Mouse (Mus musculus) embryonic facial prominence, embryonic 10.5 days (tissue): ENCODE results near the gene Klf12. TPM values are rescaled to one million over a fixed set of nuclear protein-coding genes. Genes with fewer than 3 reads are reported as not detected.

Experiments used
- DNase-seq: peaks from one replicate; pipeline ENCODE4 v3.0.0-alpha.2; 2017; ENCODE audit warnings: low spot score
- H3K27ac ChIP-seq: fragments of 300-500 bp; sonication (generic); replicated peaks from 2 replicates; pipeline ENCODE4 v1.5.1; 2016; ENCODE audit warnings: mild to moderate bottlenecking
- H3K27me3 ChIP-seq: fragments of 300-500 bp; sonication (generic); replicated peaks from 2 replicates; pipeline ENCODE4 v1.6.1; 2016; ENCODE audit warnings: low read depth, mild to moderate bottlenecking; ENCODE audit not compliant: poor library complexity, severe bottlenecking
- H3K36me3 ChIP-seq: fragments of 300-500 bp; sonication (generic); replicated peaks from 2 replicates; pipeline ENCODE4 v1.6.1; 2016; ENCODE audit warnings: mild to moderate bottlenecking, moderate library complexity
- H3K4me1 ChIP-seq: fragments of 300-500 bp; sonication (generic); 2 replicates; pipeline ENCODE4 v1.6.1; 2016
- H3K4me3 ChIP-seq: fragments of 300-500 bp; sonication (generic); 2 replicates; pipeline ENCODE4 v1.5.1; 2016; ENCODE audit warnings: mild to moderate bottlenecking, moderate library complexity
- H3K9me3 ChIP-seq: fragments of 300-500 bp; sonication (generic); 2 replicates; pipeline ENCODE4 v1.6.1; 2016; ENCODE audit warnings: mild to moderate bottlenecking
- WGBS: fragments of 180-500 bp; shearing (Covaris S2); methylation state at CpG from one replicate; pipeline ENCODE4 v1.1.7; 2016; 5-methylcytosine and 5-hydroxymethylcytosine counted together
- polyA plus RNA-seq: library from polyadenylated mRNA; unstranded; fragments of >200 nt; fragmentation: Nextera tagmentation; extraction: Ambion mirVana; gene quantifications from 2 replicates; pipeline ENCODE4 v1.2.1, GENCODE M21; 2016

Klf12 gene
- polyA plus RNA-seq, 1 experiment from 2014 or later: 20.3 TPM

GRCm38 (mm10) chr14:99967920-99968319, 316.6 kb downstream of the Klf12 start:
- DNase-seq: no peak
- Histone ChIP-seq H3K4me3 (no peak overlapping the region), H3K27ac (no peak overlapping the region), H3K4me1 (no peaks in the 10 kb centered on the region), H3K36me3 (no peaks in the 10 kb centered on the region), H3K9me3 (no peaks in the 10 kb centered on the region), H3K27me3 (no peaks in the 10 kb centered on the region)
- WGBS: 84% methylated on average over 4 of the region's 4 CpGs

- DNase-seq: no peak
- H3K4me3 ChIP-seq: no peak overlapping the region
- 86% methylated on average over 10 of the region's 10 CpGs for WGBS
- no peak overlapping the region for H3K27ac ChIP-seq
- H3K9me3 ChIP-seq: no peaks in the 10 kb centered on the region
- H3K36me3 ChIP-seq: no peaks in the 10 kb centered on the region
- no peaks in the 10 kb centered on the region for H3K27me3 ChIP-seq
- no peaks in the 10 kb centered on the region for H3K4me1 ChIP-seq
Measured at GRCm38 (mm10) chr14:99960500-99961229, 323.8 kb downstream of the Klf12 start.

DNA sequence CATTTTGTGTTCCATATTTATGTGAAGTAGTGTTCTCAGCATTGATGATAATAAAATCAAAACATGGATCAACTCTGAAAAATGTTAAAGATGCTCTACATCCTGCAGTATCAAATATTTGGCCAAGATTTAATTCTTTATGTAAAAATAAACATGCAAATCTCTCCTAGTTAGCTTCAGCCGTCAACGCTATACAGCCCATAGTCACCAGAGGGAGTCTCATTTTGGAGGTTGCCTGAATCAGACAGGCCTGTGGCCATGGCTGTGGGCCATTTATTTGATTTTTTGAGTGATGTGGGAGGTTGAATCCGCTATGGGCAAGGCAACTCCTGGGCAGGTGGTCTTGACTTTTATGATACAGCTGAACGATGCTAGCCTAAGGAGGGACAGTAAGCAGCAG, 329.3 kb downstream of the Klf12 start:
- Histone ChIP-seq H3K4me1 (no peaks in the 10 kb centered on the region), H3K27me3 (no peaks in the 10 kb centered on the region), H3K9me3 (no peaks in the 10 kb centered on the region), H3K36me3 (no peaks in the 10 kb centered on the region), H3K4me3 (no peak overlapping the region), H3K27ac (no peak overlapping the region)
- 90% methylated on average over 4 of the region's 4 CpGs for WGBS
- no peak for DNase-seq

- Histone ChIP-seq H3K4me1 (peaks cover 30% of the 10 kb centered on the region), H3K27ac (no peak overlapping the region), H3K27me3 (no peaks in the 10 kb centered on the region), H3K4me3 (no peak overlapping the region), H3K36me3 (peaks cover 13% of the 10 kb centered on the region), H3K9me3 (no peaks in the 10 kb centered on the region)
- WGBS: 75% methylated on average over 17 of the region's 17 CpGs
- DNase-seq: no peak
Measured at GRCm38 (mm10) chr14:99944221-99945108, 340.0 kb downstream of the Klf12 start.

- Histone ChIP-seq H3K4me3 (no peak overlapping the region), H3K36me3 (peaks cover 10% of the 10 kb centered on the region), H3K9me3 (no peaks in the 10 kb centered on the region), H3K27me3 (no peaks in the 10 kb centered on the region), H3K4me1 (peaks cover 30% of the 10 kb centered on the region), H3K27ac (peak overlapping the region; percentile 59; the same call in 1 of the 2 replicates)
- WGBS: 48% methylated on average over 8 of the region's 8 CpGs
- DNase-seq: peak; percentile 71
Measured at GRCm38 (mm10) chr14:99943156-99943555, 341.3 kb downstream of the Klf12 start.

DNA sequence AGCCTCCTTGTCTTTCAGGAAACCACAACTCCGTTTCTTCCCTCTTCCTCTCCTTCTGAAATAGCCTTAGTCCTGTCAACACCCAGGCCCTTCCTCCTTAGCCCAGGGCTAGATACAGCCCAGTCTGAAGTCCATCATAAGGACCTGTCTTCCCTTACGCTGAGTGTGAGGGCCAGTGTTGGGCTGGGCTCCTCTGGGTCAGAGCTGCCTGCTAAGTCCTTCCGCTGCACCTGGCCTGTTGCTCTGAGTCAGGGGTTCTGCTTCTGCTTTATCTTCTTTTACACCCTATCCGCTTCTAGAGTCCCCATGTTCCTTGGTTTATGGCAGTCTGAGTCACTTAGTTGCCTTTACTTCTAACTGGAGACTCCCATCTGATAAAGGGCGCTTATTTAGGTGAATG, 351.0 kb downstream of the Klf12 start:
- Histone ChIP-seq H3K27ac (no peak overlapping the region), H3K4me3 (no peak overlapping the region)

GRCm38 (mm10) chr14:99931879-99932278, 352.6 kb downstream of the Klf12 start:
- Histone ChIP-seq H3K27me3 (no peaks in the 10 kb centered on the region), H3K36me3 (no peaks in the 10 kb centered on the region), H3K9me3 (no peaks in the 10 kb centered on the region), H3K4me3 (no peak overlapping the region), H3K27ac (peak overlapping the region; percentile 66; the same call in 1 of the 2 replicates), H3K4me1 (peaks cover 10% of the 10 kb centered on the region; the same call in 1 of the 2 replicates)
- peak; percentile 78 for DNase-seq
- WGBS: 8% methylated on average over 4 of the region's 4 CpGs

More for the DNA sequence above, 351.0 kb downstream of the Klf12 start:
- 79% methylated on average over 5 of the region's 5 CpGs for WGBS
- Histone ChIP-seq H3K36me3 (no peaks in the 10 kb centered on the region), H3K9me3 (no peaks in the 10 kb centered on the region), H3K4me1 (peaks cover 10% of the 10 kb centered on the region; the same call in 1 of the 2 replicates), H3K27me3 (no peaks in the 10 kb centered on the region)
- DNase-seq: no peak

DNA sequence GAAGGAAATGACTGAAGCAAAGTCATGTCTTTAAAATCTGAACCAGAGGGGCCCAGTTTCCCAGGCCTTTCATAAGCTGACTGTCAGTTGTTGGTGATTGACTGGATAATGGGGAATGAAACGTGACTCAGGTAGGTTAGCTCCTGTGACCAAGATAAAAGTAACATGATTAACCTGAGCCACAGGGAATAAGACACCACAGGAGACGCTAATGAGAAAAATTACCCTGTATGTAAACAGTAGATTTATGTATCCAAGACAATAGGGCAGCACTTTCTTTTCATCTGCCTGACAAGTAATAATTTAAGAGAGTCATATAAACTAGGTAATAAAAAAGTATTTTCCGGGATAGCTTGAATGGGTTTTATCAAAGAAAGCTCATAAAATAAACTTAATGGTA, 372.6 kb downstream of the Klf12 start:
- Histone ChIP-seq H3K27ac (no peak overlapping the region), H3K4me1 (0 out of 2 replicates have a peak, but pooled peaks cover 3% of the 10 kb centered on the region), H3K36me3 (no peaks in the 10 kb centered on the region), H3K4me3 (no peak overlapping the region), H3K9me3 (no peaks in the 10 kb centered on the region), H3K27me3 (no peaks in the 10 kb centered on the region)
- DNase-seq: no peak
- 71% methylated on average over 3 of the region's 3 CpGs for WGBS

DNA sequence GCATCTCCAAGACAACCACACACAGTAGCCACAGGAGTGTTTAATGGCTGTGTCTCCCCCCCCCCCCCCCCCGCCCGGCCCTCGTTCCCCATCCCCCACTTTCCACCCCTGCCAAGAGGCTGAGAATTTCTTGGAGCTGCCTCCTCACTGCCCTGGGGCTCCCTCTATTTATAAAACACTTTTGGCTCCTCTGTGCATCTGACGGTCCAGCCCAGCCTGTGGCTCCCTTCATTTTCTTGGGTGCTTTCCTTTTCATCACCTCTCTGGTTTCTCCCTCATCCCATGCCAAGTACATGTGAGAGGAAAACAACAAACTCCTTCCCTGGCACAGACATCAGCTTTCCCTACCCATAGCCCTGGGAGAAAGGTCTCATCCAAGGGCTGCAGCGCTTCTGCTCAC, 373.6 kb downstream of the Klf12 start:
- H3K4me1 ChIP-seq: 0 out of 2 replicates have a peak, but pooled peaks cover 3% of the 10 kb centered on the region
- 77% methylated on average over 4 of the region's 5 CpGs for WGBS
- no peak for DNase-seq
- no peaks in the 10 kb centered on the region for H3K36me3 ChIP-seq
- no peaks in the 10 kb centered on the region for H3K9me3 ChIP-seq
- no peak overlapping the region for H3K27ac ChIP-seq
- H3K27me3 ChIP-seq: no peaks in the 10 kb centered on the region
- H3K4me3 ChIP-seq: no peak overlapping the region

DNA sequence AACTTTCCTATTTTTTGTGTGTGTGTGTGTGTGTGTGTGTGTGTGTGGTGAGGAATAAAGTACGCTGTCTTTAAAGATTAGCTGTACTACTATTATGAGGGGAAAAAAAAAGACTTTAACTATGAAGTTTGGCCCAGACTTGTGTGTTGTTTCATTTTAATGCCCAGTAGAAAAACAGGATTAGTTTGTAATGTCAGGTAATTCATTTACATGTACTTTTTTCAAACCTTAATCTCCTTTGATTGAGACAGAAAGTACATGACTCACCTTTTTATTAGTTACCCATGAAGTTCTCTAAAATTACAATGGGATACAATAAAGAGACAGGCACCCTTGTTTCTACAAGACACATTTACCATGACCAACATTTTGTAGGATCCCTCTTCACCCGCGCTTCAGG, 383.6 kb downstream of the Klf12 start:
- no peaks in the 10 kb centered on the region for H3K9me3 ChIP-seq
- no peak overlapping the region for H3K27ac ChIP-seq
- no peaks in the 10 kb centered on the region for H3K27me3 ChIP-seq
- H3K4me1 ChIP-seq: no peaks in the 10 kb centered on the region
- DNase-seq: no peak
- no peak overlapping the region for H3K4me3 ChIP-seq
- WGBS: 95% methylated on average over 3 of the region's 3 CpGs
- H3K36me3 ChIP-seq: no peaks in the 10 kb centered on the region; the same call in 1 of the 2 replicates

DNA sequence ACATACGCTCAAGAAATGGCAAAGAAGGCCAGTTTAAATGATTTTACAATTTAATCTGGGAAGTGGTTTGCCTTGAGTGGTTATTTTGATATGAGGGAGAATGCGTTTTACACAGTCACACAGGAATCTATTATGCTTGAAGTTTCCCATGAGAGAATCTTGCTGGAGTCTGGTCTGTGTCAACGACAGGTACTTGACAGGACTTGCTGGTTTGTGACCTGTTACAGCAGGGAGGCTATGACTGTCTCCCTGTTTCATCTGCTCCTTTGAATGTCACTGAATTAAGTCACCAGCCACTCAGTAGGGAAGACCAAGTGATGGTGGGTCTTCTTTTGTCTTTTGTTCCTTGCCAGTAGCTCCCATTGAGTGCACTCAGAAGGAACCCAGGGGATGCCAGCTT, 385.6 kb downstream of the Klf12 start:
- DNase-seq: no peak
- no peak overlapping the region for H3K27ac ChIP-seq
- H3K9me3 ChIP-seq: no peaks in the 10 kb centered on the region
- no peaks in the 10 kb centered on the region; the same call in 1 of the 2 replicates for H3K36me3 ChIP-seq
- WGBS: 83% methylated on average over 3 of the region's 3 CpGs
- no peaks in the 10 kb centered on the region for H3K4me1 ChIP-seq
- no peaks in the 10 kb centered on the region for H3K27me3 ChIP-seq
- no peak overlapping the region for H3K4me3 ChIP-seq

DNA sequence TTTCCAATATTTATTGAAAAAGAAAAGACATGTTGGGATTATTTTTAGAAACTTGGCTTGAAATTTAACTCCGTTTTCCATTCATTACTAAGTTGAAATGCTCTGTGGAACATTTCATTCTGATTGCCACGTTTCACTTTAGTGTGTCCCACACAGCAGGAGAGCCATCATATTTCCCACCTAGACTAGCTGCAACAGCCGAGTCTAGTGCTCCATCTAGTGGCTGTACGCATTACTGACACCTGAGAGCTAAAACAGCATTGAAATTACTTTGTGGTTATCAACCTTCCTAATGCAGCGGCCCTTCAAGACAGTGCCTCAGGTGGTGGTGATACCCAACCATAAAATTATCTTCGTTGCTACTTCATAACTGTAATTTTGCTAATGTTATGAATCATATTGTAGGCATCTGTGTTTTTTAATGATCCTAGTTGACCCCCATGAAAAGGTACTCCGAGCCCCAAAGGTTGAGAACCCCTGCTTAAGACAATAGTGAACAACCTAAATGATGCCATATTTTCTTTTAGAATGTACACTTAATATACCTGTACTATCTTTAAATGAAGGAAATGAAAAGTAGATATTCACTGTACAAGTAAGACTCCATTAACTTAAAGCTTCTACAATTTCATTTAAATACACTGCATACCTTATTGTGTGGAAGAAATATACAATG, 389.6 kb downstream of the Klf12 start:
- H3K27me3 ChIP-seq: no peaks in the 10 kb centered on the region
- H3K36me3 ChIP-seq: no peaks in the 10 kb centered on the region; the same call in 1 of the 2 replicates
- H3K27ac ChIP-seq: no peak overlapping the region
- 25% methylated on average over 7 of the region's 7 CpGs for WGBS
- no peak overlapping the region for H3K4me3 ChIP-seq
- H3K4me1 ChIP-seq: no peaks in the 10 kb centered on the region
- peak; percentile 61 for DNase-seq
- no peaks in the 10 kb centered on the region for H3K9me3 ChIP-seq
